Mouse (Mus musculus) gastrocnemius, adult 18-20 months (tissue): Measurements from ENCODE around the gene Rere. TPM values are rescaled to one million over a fixed set of nuclear protein-coding genes. Genes with fewer than 3 reads are reported as not detected.
A peak's percentile ranks its signal among the peaks of the same experiment; 100 is the strongest.

Source experiments
- DNase-seq: peaks from one replicate; pipeline ENCODE4 v3.0.0; 2021; ENCODE audit warnings: low spot score
- total RNA-seq, 2 experiments: library from RNA; stranded (reverse); gene quantifications; 2 replicates each; pipeline ENCODE4 v1.2.3; 2021

Gene Rere
- total RNA-seq, 2 experiments from 2014 or later: 66.1 to 70.4 TPM

DNA sequence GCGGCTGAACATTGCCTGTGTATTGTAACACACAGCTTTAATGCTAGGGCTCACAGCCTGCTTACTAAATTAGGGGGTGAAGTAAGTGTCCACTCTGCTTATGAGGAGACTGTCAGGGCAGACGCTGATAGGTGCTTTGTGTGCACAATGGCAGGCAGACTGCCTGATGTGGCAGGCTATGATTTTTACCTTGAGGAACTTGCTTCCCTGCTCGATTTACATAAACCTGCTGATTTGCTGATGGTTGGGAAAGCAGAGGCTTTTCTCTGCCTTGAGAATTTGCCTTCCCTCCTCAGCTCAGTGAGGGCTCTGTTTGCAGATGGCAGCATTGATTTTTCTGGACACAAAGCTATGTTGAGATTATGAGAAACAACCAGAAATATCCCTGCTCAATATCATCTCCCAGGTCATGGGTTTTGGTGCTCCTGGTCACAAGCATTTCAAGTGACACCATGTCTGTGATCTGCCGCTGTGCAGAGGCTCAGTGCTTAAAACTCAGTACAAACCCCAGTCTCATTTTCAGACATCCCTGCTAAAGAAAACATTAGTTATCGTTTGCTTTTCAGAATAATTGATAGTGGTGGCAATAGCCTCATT, 145.5 kb downstream of the Rere start:
- no peak for DNase-seq

- no peak for DNase-seq
These were observed 147.3 kb downstream of the Rere start for GRCm38 (mm10) chr4:150428762-150429161.

- no peak for DNase-seq
These were observed 152.6 kb downstream of the Rere start for GRCm38 (mm10) chr4:150433827-150434574.

GRCm38 (mm10) chr4:150435590-150435989, 154.1 kb downstream of the Rere start:
- no peak for DNase-seq

GRCm38 (mm10) chr4:150438621-150439020, 157.2 kb downstream of the Rere start:
- no peak for DNase-seq

DNA sequence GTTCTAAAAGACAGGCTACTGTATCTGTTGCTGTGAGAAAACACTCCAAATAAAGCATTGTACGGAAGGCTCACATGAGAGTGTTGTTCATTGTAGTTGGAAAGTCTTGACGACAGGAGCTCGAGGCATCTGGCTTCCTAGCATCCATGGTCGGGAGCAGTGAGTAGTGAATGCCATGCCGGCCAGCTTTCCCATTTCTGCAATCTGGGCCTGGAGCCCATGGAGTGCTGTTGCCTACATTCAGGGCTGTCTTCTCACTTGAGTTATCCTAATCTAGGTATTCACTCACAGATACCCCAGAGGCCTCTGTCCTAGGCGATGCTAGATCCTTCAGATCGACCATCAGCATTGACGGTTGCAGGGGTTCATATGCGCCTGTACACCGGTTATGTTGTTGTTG, 160.5 kb downstream of the Rere start:
- no peak for DNase-seq

GRCm38 (mm10) chr4:150444068-150444467, 162.6 kb downstream of the Rere start:
- DNase-seq: no peak

DNA sequence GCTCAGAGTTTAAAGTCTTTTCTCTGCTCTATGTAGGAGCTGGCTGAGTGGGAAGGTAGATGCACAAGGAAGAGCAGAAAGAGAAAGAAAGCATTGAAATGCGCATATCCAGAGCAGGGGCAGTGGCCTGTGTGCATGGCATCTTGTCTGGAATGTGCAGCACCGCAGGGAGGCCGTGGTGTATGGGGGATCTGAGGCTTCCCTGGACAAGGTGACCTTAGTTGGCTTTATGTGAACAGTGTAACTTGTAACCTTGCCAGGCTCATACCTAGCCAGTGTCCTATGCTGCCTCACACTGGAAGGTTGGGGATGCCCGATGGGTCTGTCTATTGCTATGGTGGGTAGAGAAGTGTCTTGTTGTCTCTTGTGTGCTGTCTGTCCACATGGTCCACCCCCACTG, 165.2 kb downstream of the Rere start:
- DNase-seq: no peak

DNA sequence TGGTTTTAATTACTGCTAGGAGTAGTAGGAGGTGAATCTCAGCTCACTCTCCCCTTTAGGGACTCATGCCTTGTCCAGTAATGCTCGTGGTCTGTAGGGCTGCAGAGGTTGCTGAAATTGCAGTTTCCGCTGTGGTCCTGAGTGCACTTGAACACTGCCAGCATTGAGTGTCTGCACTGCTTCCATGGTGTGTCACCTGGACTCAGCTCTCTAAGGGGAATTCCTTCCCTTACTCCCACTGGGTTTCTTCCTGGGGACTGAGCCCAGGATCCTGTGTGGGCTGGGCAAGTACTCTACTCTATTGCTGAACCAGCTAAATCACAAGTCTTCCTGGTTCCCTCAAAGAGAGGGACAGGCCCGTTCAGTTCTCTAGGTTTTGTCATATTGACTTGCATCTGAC, 166.1 kb downstream of the Rere start:
- DNase-seq: no peak

DNA sequence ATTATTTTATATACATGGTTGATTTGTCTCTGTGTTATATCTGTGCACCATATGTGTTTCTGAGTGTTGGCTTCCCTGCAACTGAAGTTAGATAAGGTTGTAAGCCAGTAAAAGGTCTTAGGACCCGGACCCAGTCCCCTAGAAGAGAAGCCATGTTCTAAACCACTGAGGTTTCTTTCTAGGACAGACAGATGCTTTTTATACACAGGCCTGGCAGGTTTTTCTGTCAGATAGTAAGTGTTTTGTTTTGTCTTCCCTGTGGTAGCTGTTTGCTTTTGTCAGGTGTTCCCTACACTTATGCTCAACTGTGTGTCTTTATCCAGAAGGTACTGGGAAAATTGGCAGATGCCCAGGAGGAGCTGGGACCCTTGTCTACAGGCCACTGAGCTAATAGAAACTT, 167.0 kb downstream of the Rere start:
- no peak for DNase-seq

- DNase-seq: no peak
These were observed 168.7 kb downstream of the Rere start for GRCm38 (mm10) chr4:150450081-150450691.

DNA sequence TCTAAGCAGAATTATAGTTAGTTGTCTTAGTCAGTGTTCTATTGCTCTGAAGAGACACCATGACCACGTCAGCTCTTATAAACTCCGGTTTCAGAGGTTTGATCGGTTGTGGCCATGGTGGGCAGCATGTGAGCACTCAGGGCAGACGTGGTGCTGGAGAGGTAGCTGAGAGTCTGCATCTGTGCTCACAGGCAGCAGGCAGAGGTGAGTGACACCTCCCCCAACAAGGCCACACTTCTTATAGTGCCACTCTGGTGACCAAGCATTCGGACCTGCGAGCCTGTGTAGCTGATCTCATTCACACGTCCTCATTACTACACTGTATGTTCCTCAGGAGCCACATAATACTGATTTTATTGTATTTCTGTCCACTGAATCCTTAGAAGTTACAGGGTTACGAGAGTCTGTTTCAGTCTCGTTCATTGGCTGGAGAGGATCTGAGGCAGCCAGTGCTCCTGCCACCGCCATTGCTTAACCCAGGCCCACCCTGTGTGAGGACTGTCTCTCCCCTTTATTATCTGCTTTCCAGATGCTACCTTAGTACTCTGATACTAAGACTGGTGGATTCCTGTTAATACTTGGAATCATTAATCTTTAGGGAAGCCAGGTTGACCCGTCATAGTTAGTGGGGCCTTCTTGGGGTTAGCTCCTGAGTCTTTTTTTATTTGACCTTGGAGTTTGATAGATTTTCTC, 170.9 kb downstream of the Rere start:
- DNase-seq: no peak

DNA sequence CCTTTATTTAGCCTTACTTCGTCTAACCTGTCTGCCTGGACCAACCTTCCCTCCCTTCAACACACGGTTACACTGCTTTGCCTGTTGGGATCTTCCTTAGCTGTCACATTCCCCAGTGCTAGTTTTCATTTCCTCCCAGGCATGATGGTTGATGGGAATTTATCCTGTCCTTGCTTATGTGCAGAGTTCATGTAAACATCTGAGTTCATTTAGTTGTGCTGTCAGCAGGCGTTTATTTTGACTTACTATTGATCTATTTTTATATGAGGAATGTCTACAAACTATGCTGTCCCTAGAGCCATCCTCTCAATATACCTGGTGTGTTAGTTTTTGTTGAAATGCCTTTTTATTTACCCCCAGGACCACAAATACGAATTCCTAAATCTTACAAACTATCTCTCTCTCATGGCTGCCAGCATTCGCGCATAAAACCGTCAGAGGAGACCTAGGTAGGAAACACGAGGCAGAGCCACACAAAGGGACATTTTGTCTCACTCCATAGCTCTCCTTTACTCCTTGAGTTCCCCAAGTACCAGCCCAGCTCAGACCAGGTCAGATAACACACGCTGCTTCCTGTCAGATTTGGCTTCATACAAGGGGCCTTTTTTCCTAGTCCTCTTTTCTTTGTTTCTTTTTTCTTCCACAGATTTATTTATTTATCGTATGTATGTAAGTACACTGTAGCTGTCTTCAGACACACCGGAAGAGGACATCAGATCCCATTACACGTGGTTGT, 173.3 kb downstream of the Rere start:
- no peak for DNase-seq

GRCm38 (mm10) chr4:150455750-150456149, 174.3 kb downstream of the Rere start:
- DNase-seq: no peak

DNA sequence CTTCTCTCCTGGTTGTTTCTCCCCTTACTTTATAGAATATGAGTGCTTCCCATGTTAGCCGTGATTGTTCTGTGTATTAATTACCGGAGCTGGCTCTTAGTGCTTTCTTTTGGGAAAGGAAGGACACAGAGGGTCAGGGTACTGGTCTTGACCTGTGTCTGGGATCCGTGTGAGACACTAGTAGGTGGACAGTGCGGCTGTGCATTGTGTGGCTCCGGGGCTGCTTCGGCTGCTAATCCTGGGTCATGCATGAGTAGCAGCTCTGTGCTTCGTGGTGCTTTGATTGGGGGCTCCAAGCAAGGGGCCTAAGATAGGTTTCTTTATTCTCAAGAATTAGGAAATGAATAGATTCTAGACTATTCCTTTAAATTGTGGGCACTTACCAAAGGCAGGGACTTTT, 175.0 kb downstream of the Rere start:
- DNase-seq: no peak

- DNase-seq: no peak
These were observed 175.4 kb downstream of the Rere start for GRCm38 (mm10) chr4:150456886-150457285.

DNA sequence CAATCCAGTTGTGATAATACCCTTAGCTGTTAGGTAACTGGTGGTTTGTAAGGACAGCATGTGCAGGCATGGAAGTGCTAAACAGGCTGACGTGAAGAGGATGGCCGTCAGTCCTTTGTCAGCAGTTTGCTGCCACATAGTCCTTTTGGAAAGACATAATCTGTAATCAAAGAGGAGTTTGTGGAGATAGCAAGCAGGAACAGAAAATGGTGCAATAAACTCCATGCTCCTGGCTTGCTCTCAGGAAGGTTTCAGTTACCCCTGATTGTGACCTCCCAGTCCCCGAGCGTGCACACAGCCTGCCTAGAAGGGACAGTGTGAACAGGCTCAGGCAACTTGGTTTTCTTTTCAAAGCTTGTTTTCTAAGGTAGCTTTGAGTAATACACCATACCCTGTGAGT, 175.9 kb downstream of the Rere start:
- peak; percentile 40 for DNase-seq

GRCm38 (mm10) chr4:150457771-150458170, 176.3 kb downstream of the Rere start:
- DNase-seq: no peak

GRCm38 (mm10) chr4:150459022-150459794, 177.8 kb downstream of the Rere start:
- no peak for DNase-seq

DNA sequence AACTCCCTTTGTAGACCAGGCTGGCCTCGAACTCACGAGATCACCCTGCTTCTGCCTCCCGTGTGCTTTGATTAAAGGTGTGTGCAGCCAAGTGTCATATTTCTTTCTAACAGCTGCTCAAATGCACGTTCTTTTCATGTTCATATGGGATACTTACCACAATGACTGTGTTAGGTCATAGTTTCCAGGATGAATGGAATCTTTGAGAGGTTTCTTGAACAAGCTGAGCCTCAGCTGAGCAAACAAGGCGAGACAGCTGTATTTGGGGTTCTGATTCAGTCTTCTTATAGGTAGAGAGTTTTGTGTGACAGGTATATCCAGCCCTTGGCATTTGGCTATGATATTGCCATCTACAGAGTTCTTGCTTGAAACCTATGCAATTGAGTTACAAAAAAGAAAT, 179.0 kb downstream of the Rere start:
- DNase-seq: no peak

GRCm38 (mm10) chr4:150461011-150461410, 179.6 kb downstream of the Rere start:
- DNase-seq: no peak
